Mouse (Mus musculus) skeletal muscle tissue, adult 2 months (tissue): ENCODE results near the gene Spata33.
"Not testable (repeated sequence)": the region's sequence is repeated elsewhere in the genome, so short reads cannot be mapped to it uniquely, and the experiment has no call there.

ENCODE experiments used
- DNase-seq: peaks from one replicate; pipeline ENCODE4 v3.0.0-alpha.2; 2012; ENCODE audit warnings: low read depth, low spot score

The Spata33 gene

GRCm38 (mm10) chr8:123212321-123213117, at the start of gene Spata33, which contains the start of gene Chmp1a:
TSS of gene Spata33 (plus strand) at chr8:123212832.
TSS of gene Chmp1a (minus strand) at chr8:123212763.
- DNase-seq = peak; percentile 83

GRCm38 (mm10) chr8:123181391-123181790, 31.2 kb upstream of the Spata33 start:
- peak; percentile 83 for DNase-seq

- DNase-seq = peak; percentile 83
Observed at GRCm38 (mm10) chr8:123185566-123186409, 26.8 kb upstream of the Spata33 start, which contains the start of gene Dpep1. TSS of gene Dpep1 (plus strand) at chr8:123186242.

GRCm38 (mm10) chr8:123188006-123188405, 24.6 kb upstream of the Spata33 start:
- DNase-seq = no peak

- DNase-seq = no peak
Observed at GRCm38 (mm10) chr8:123188841-123189240, 23.8 kb upstream of the Spata33 start.

- peak; percentile 75 for DNase-seq
Observed at GRCm38 (mm10) chr8:123190678-123191077, 22.0 kb upstream of the Spata33 start.

GRCm38 (mm10) chr8:123191908-123192307, 20.7 kb upstream of the Spata33 start:
- no peak for DNase-seq

GRCm38 (mm10) chr8:123193771-123194170, 18.9 kb upstream of the Spata33 start:
- no peak for DNase-seq

GRCm38 (mm10) chr8:123197016-123197415, 15.6 kb upstream of the Spata33 start:
- not testable (repeated sequence) for DNase-seq

- DNase-seq = no peak
Observed at GRCm38 (mm10) chr8:123199864-123200263, 12.8 kb upstream of the Spata33 start.

- DNase-seq = peak; percentile 40
Observed at GRCm38 (mm10) chr8:123202288-123202687, 10.3 kb upstream of the Spata33 start.

GRCm38 (mm10) chr8:123203571-123203970, 9.1 kb upstream of the Spata33 start:
- DNase-seq = no peak

GRCm38 (mm10) chr8:123211876-123212275, 756 bp upstream of the Spata33 start:
- DNase-seq = no peak

GRCm38 (mm10) chr8:123213118-123213772, 613 bp downstream of the Spata33 start:
- DNase-seq = no peak

GRCm38 (mm10) chr8:123215430-123215829, 2.8 kb downstream of the Spata33 start:
- DNase-seq = no peak

- no peak for DNase-seq
Observed at GRCm38 (mm10) chr8:123220917-123221316, 8.3 kb downstream of the Spata33 start.

- DNase-seq = peak; percentile 86
Observed at GRCm38 (mm10) chr8:123224278-123225266, 11.9 kb downstream of the Spata33 start, which contains the start of gene Cdk10. TSS of gene Cdk10 (plus strand) at chr8:123224842.

GRCm38 (mm10) chr8:123228416-123228815, 15.8 kb downstream of the Spata33 start:
- no peak for DNase-seq

- not testable (repeated sequence) for DNase-seq
Observed at GRCm38 (mm10) chr8:123230326-123230725, 17.7 kb downstream of the Spata33 start.

- DNase-seq = no peak
Observed at GRCm38 (mm10) chr8:123231742-123232141, 19.1 kb downstream of the Spata33 start.
